Mouse (Mus musculus) megakaryocyte-erythroid progenitor cell, adult 5-6 weeks (primary cell): ENCODE measurements around the gene Spsb3. TPM values are rescaled to one million over a fixed set of nuclear protein-coding genes. Genes with fewer than 3 reads are reported as not detected.

ENCODE experiments used
- ATAC-seq: replicated peaks from 2 replicates; pipeline ENCODE4 v1.8.0; 2016; ENCODE audit warnings: mild to moderate bottlenecking, inconsistent platforms; ENCODE audit not compliant: severe bottlenecking, poor library complexity, low FRiP score, low TSS enrichment
- total RNA-seq, 2 experiments: library from RNA; stranded (forward) in 1 of 2; stranded (reverse) in 1 of 2; fragments of 200-1000, 215-1000 nt in 1 of 2; fragments of >200 nt in 1 of 2; fragmentation: Nextera tagmentation in 1 of 2; gene quantifications; 2 replicates each; pipeline ENCODE4 v1.2.3; 2014 to 2017

The Spsb3 gene
- total RNA-seq, 2 experiments from 2014 or later: 12.2 to 29.3 TPM

- no peak for ATAC-seq
Observed at GRCm38 (mm10) chr17:24867914-24868313, 18.5 kb upstream of the Spsb3 start.

GRCm38 (mm10) chr17:24873695-24874404 lies 12.6 kb upstream of the Spsb3 start:
- ATAC-seq: no peak

GRCm38 (mm10) chr17:24874405-24874745 lies 12.1 kb upstream of the Spsb3 start:
- no peak for ATAC-seq

GRCm38 (mm10) chr17:24874989-24875388 lies 11.5 kb upstream of the Spsb3 start:
- ATAC-seq: no peak

- ATAC-seq: no peak
Observed at GRCm38 (mm10) chr17:24877336-24878116, 8.9 kb upstream of the Spsb3 start.

GRCm38 (mm10) chr17:24878117-24878397 lies 8.4 kb upstream of the Spsb3 start:
- no peak for ATAC-seq

- ATAC-seq: no peak
Observed at GRCm38 (mm10) chr17:24878531-24878930, 7.9 kb upstream of the Spsb3 start.

GRCm38 (mm10) chr17:24881738-24882440 lies 4.6 kb upstream of the Spsb3 start:
- ATAC-seq: no peak

- ATAC-seq: no peak
Observed at GRCm38 (mm10) chr17:24884391-24884790, 2.1 kb upstream of the Spsb3 start.

GRCm38 (mm10) chr17:24885356-24886133 lies 898 bp upstream of the Spsb3 start:
- no peak for ATAC-seq

GRCm38 (mm10) chr17:24886932-24887271 lies 459 bp downstream of the Spsb3 start:
- no peak for ATAC-seq

- no peak for ATAC-seq
Observed at GRCm38 (mm10) chr17:24887291-24888080, 1.0 kb downstream of the Spsb3 start.

- ATAC-seq: no peak
Observed at GRCm38 (mm10) chr17:24888862-24889261, 2.4 kb downstream of the Spsb3 start.

- ATAC-seq: no peak
Observed at GRCm38 (mm10) chr17:24890151-24891092, 4.0 kb downstream of the Spsb3 start.

- no peak for ATAC-seq
Observed at GRCm38 (mm10) chr17:24891321-24891720, 4.9 kb downstream of the Spsb3 start.

- ATAC-seq: no peak
Observed at GRCm38 (mm10) chr17:24892785-24893184, 6.3 kb downstream of the Spsb3 start.

GRCm38 (mm10) chr17:24893276-24893675 lies 6.8 kb downstream of the Spsb3 start:
- no peak for ATAC-seq
